Mouse (Mus musculus) erythroblast, embryonic 14.5 days (primary cell): Measurements from ENCODE around the gene Thumpd1.

Experiments used
- GATA1 ChIP-seq: IDR thresholded peaks from 2 replicates; pipeline ENCODE4 v1.6.1; 2012; ENCODE audit warnings: low read length, inconsistent platforms, mixed read lengths
- TAL1 ChIP-seq: IDR thresholded peaks from 3 replicates; pipeline ENCODE4 v1.6.1; 2012; ENCODE audit warnings: low read length, inconsistent platforms, mixed read lengths

DNA sequence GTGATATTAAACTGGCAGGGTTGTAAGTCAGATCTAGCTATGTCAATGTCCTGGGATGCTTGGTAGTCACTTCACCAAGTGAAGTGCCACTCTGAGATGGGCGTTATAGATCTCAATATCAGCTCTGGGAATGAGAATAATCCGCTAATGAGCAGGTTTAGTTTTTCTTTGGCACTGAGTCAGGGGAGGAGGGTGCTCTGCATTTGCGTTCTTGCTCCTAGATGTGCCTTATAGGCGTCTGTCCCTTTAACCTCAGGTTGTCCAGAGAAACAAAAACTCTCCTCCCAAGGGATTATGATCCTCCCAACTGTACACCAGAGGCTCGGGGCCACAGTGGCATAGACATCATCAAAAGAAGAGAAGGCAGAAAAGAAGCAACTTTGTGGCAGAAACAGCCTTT, 30.9 kb downstream of the Thumpd1 start, which contains the start of gene Acsm4:
- TF ChIP-seq GATA1 (no peak), TAL1 (no peak)
